Mouse (Mus musculus): ENCODE measurements at regions not wholly inside any gene's neighbourhood (a gene's known extent, or its start where the extent isn't known, plus 50 kb on each side); places are given as distances from the start of the nearest gene placed in this dataset.

DNA sequence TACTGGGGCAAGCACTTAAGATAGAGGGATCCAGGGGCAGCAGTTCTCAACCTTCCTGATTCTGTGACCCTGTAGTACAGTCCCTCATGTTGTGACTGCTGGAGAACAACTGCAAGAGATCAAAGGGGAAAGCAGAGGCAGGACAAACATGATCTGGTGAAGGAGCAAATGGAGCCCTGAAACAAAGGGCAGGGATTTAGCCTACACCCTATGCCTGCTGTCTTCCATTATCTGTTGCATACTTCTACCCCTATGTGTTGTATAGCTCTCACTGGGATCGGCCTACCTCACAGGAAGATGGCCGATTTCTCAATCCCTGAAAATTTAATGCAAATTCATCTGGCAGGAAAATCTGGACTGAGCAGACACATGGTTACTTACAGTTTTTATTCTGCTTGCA, 334.3 kb downstream of the Tmem182 start:
- TF ChIP-seq CTCF (IDR thresholded peaks at IDR 0.05; ENCODE audit: borderline replicate concordance, extremely low read depth, insufficient read depth, insufficient read length) (no peak), POLR2A (IDR thresholded peaks at IDR 0.05; ENCODE audit: borderline replicate concordance, extremely low read depth, insufficient read depth, insufficient read length, poor library complexity, severe bottlenecking) (no peak)
